In genomic region chr19:44292083-44292482, GRCm38 (mm10) we compare ENCODE assay signal across 7 mouse cellular contexts. TPM values are rescaled to one million over a fixed set of nuclear protein-coding genes. Genes with fewer than 3 reads are reported as not detected.
DNase-seq lines count a peak whose midpoint lies in the region; ATAC-seq and TF ChIP-seq lines count a peak whose summit lies in the region.

No protein-coding gene starts in this region.

- peaks cover 9% of the 10 kb centered on the region for H3K36me3 ChIP-seq in lung, embryonic 16.5 days (ENCODE audit: control insufficient read depth, insufficient read depth, low read length)
- H3K36me3 ChIP-seq in forebrain, embryonic 16.5 days (ENCODE audit: control insufficient read depth, insufficient read depth), result no peaks in the 10 kb centered on the region
- H3K36me3 ChIP-seq in limb, embryonic 13.5 days, result peaks cover 16% of the 10 kb centered on the region
- H3K36me3 ChIP-seq in neural tube, embryonic 15.5 days, result peaks cover 9% of the 10 kb centered on the region

- 75% methylated on average over 2 of the region's 2 CpGs for WGBS in lung, embryonic 16.5 days
- WGBS in lung, adult 2 months, result 79% methylated on average over 2 of the region's 2 CpGs
- 67% methylated on average over 2 of the region's 2 CpGs for WGBS in forebrain, embryonic 16.5 days
- WGBS in limb, embryonic 13.5 days, result 83% methylated on average over 2 of the region's 2 CpGs
- WGBS in neural tube, embryonic 15.5 days, result 78% methylated on average over 2 of the region's 2 CpGs

- peaks cover 51% of the 10 kb centered on the region for H3K4me1 ChIP-seq in lung, embryonic 16.5 days (replicated peaks; ENCODE audit: control insufficient read depth, insufficient read depth, low read length)
- peaks cover 7% of the 10 kb centered on the region for H3K4me1 ChIP-seq in lung, adult 2 months (ENCODE audit: control insufficient read depth, insufficient read depth, low read length)
- peaks cover 22% of the 10 kb centered on the region for H3K4me1 ChIP-seq in forebrain, embryonic 16.5 days (replicated peaks; ENCODE audit: control insufficient read depth, insufficient read depth, low read length)
- H3K4me1 ChIP-seq in limb, embryonic 13.5 days, result peaks cover 60% of the 10 kb centered on the region
- H3K4me1 ChIP-seq in neural tube, embryonic 15.5 days, result peaks cover 42% of the 10 kb centered on the region

- H3K27ac ChIP-seq in lung, embryonic 16.5 days (ENCODE audit: low read length), result peak overlapping the region; percentile 98; the same call in 1 of the 2 replicates
- H3K27ac ChIP-seq in forebrain, embryonic 16.5 days (ENCODE audit: low read length), result peak overlapping the region; percentile 99
- H3K27ac ChIP-seq in limb, embryonic 13.5 days, result peak overlapping the region; percentile 98
- peak overlapping the region; percentile 99 for H3K27ac ChIP-seq in neural tube, embryonic 15.5 days (replicated peaks)

- H3K27me3 ChIP-seq in lung, embryonic 16.5 days (ENCODE audit: control insufficient read depth, insufficient read depth, low read depth, low read length), result no peaks in the 10 kb centered on the region
- H3K27me3 ChIP-seq in forebrain, embryonic 16.5 days (replicated peaks; ENCODE audit: control insufficient read depth, insufficient read depth, low read length), result no peaks in the 10 kb centered on the region
- no peaks in the 10 kb centered on the region for H3K27me3 ChIP-seq in limb, embryonic 13.5 days
- no peaks in the 10 kb centered on the region for H3K27me3 ChIP-seq in neural tube, embryonic 15.5 days (replicated peaks)

- no peak overlapping the region for H3K4me3 ChIP-seq in lung, embryonic 16.5 days (ENCODE audit: low read length)
- H3K4me3 ChIP-seq in lung, adult 2 months (replicated peaks; ENCODE audit: extremely low read depth, low read depth, low read length), result no peak overlapping the region
- H3K4me3 ChIP-seq in forebrain, embryonic 16.5 days (replicated peaks; ENCODE audit: low read length), result no peak overlapping the region
- H3K4me3 ChIP-seq in limb, embryonic 13.5 days, result no peak overlapping the region
- H3K4me3 ChIP-seq in neural tube, embryonic 15.5 days (replicated peaks), result no peak overlapping the region

- H3K4me2 ChIP-seq in lung, embryonic 16.5 days (ENCODE audit: low read depth, low read length), result no peak overlapping the region
- peak overlapping the region; percentile 79; the same call in 1 of the 2 replicates for H3K4me2 ChIP-seq in forebrain, embryonic 16.5 days (ENCODE audit: low read length)
- peak overlapping the region; percentile 100; the same call in 1 of the 2 replicates for H3K4me2 ChIP-seq in limb, embryonic 13.5 days (replicated peaks)
- H3K4me2 ChIP-seq in neural tube, embryonic 15.5 days, result peak overlapping the region; percentile 99; the same call in 1 of the 2 replicates

- no peak for ATAC-seq in lung, embryonic 16.5 days (ENCODE audit: low read depth)
- ATAC-seq in forebrain, embryonic 16.5 days, result no peak
- ATAC-seq in limb, embryonic 13.5 days (ENCODE audit: low FRiP score, low read depth), result no peak
- ATAC-seq in neural tube, embryonic 15.5 days (ENCODE audit: low FRiP score), result no peak

- no peak for TF ChIP-seq CTCF in lung, adult 2 months (IDR thresholded peaks at IDR 0.05; ENCODE audit: insufficient read depth, low read length)

- DNase-seq in lung, adult 2 months, result no peak
- DNase-seq in left cerebral cortex, adult 9 months (ENCODE audit: low spot score in 2 of 2), result no peak
- DNase-seq in spleen, postnatal 36 days (ENCODE audit: low spot score in 2 of 2), result no peak

- TF ChIP-seq POLR2A in lung, adult 2 months (IDR thresholded peaks at IDR 0.05; ENCODE audit: borderline replicate concordance, extremely low read depth, low read depth, low read length), result no peak

- H3K9me3 ChIP-seq in lung, embryonic 16.5 days (ENCODE audit: control insufficient read depth, low read length), result no peaks in the 10 kb centered on the region
- H3K9me3 ChIP-seq in forebrain, embryonic 16.5 days (ENCODE audit: control insufficient read depth, low read length), result no peaks in the 10 kb centered on the region
- no peaks in the 10 kb centered on the region for H3K9me3 ChIP-seq in limb, embryonic 13.5 days
- no peaks in the 10 kb centered on the region for H3K9me3 ChIP-seq in neural tube, embryonic 15.5 days (replicated peaks)

- no peak overlapping the region for H3K9ac ChIP-seq in lung, embryonic 16.5 days (ENCODE audit: low read length)
- H3K9ac ChIP-seq in forebrain, embryonic 16.5 days (replicated peaks; ENCODE audit: low read depth, low read length), result no peak overlapping the region
- H3K9ac ChIP-seq in limb, embryonic 13.5 days, result no peak overlapping the region
- H3K9ac ChIP-seq in neural tube, embryonic 15.5 days (replicated peaks), result no peak overlapping the region

RNA-seq across cellular contexts. Expression of gene Scd2, which starts 1.4 kb away (rescaled TPM):
- polyA plus RNA-seq in lung, embryonic 16.5 days (2015; fragmentation: Nextera tagmentation; extraction: Ambion mirVana), result 225 and 232 TPM in 2 replicates
- polyA plus RNA-seq in lung, adult 2 months (2012; rRNA removed), result 289 and 384 TPM in 2 replicates
- 290 and 318 TPM in 2 replicates for polyA plus RNA-seq in forebrain, embryonic 16.5 days (2015; fragmentation: Nextera tagmentation; extraction: Ambion mirVana)
- polyA plus RNA-seq in limb, embryonic 13.5 days (2015; fragmentation: Nextera tagmentation; extraction: Ambion mirVana), result 197 and 219 TPM in 2 replicates
- polyA plus RNA-seq in neural tube, embryonic 15.5 days (2015; fragmentation: Nextera tagmentation; extraction: Ambion mirVana), result 256 and 264 TPM in 2 replicates

RNA-seq across cellular contexts. Expression of gene Scd4, which starts 40.8 kb away (rescaled TPM):
- polyA plus RNA-seq in lung, embryonic 16.5 days (2015; fragmentation: Nextera tagmentation; extraction: Ambion mirVana), result 0.40 and 0.49 TPM in 2 replicates
- polyA plus RNA-seq in lung, adult 2 months (2012; rRNA removed), result 0.46 and 0.97 TPM in 2 replicates
- polyA plus RNA-seq in forebrain, embryonic 16.5 days (2015; fragmentation: Nextera tagmentation; extraction: Ambion mirVana), result 0.07 and 0.16 TPM in 2 replicates
- polyA plus RNA-seq in limb, embryonic 13.5 days (2015; fragmentation: Nextera tagmentation; extraction: Ambion mirVana), result 0.13 and 0.14 TPM in 2 replicates
- 0.09 and 0.15 TPM in 2 replicates for polyA plus RNA-seq in neural tube, embryonic 15.5 days (2015; fragmentation: Nextera tagmentation; extraction: Ambion mirVana)
